Mouse (Mus musculus) midbrain, embryonic 10.5 days (tissue): ENCODE results near the gene A730071L15Rik. TPM values are rescaled to one million over a fixed set of nuclear protein-coding genes. Genes with fewer than 3 reads are reported as not detected.

Source experiments
- DNase-seq: peaks from one replicate; pipeline ENCODE4 v3.0.0-alpha.2; 2017; ENCODE audit warnings: low spot score
- H3K27ac ChIP-seq: fragments of 300-500 bp; sonication (generic); replicated peaks from 2 replicates; pipeline ENCODE4 v1.5.1; 2016; ENCODE audit warnings: mild to moderate bottlenecking
- H3K27me3 ChIP-seq: fragments of 300-500 bp; sonication (generic); 2 replicates; pipeline ENCODE4 v1.6.1; 2016; ENCODE audit warnings: low read depth, mild to moderate bottlenecking; ENCODE audit not compliant: poor library complexity, severe bottlenecking
- H3K36me3 ChIP-seq: fragments of 300-500 bp; sonication (generic); 2 replicates; pipeline ENCODE4 v1.6.1; 2016; ENCODE audit warnings: mild to moderate bottlenecking, moderate library complexity
- H3K4me1 ChIP-seq: fragments of 300-500 bp; sonication (generic); 2 replicates; pipeline ENCODE4 v1.6.1; 2016
- H3K4me3 ChIP-seq: fragments of 300-500 bp; sonication (generic); 2 replicates; pipeline ENCODE4 v1.5.1; 2016; ENCODE audit warnings: mild to moderate bottlenecking, moderate library complexity
- H3K9me3 ChIP-seq: fragments of 300-500 bp; sonication (generic); replicated peaks from 2 replicates; pipeline ENCODE4 v1.6.1; 2016; ENCODE audit warnings: mild to moderate bottlenecking
- WGBS: fragments of 180-500 bp; shearing (Covaris S2); methylation state at CpG from one replicate; pipeline ENCODE4 v1.1.7; 2016; 5-methylcytosine and 5-hydroxymethylcytosine counted together
- polyA plus RNA-seq: library from polyadenylated mRNA; unstranded; fragments of >200 nt; fragmentation: Nextera tagmentation; extraction: Ambion mirVana; gene quantifications from 2 replicates; pipeline ENCODE4 v1.2.1, GENCODE M21; 2016

A730071L15Rik gene
- polyA plus RNA-seq, 1 experiment from 2014 or later: 0.37 TPM

DNA sequence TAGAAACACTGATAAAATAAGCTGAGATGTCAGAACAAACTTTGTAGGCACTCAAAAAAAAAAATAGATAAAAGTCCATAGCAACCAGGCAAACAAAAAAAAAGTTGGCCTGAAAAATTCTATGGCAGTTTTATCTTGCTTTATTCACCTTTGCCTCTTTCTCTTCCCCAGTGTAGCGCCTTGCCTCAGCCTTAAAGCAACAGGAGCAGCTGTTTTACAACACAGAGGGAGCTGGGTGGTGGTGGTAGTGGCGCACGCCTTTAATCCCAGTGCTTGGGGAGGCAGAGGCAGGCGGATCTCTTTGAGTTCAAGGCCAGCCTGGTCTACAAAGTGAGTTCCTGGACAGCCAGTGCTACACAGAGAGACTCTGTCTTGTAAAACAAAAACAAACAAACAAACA is 33.2 kb downstream of the A730071L15Rik start:
- H3K4me1 ChIP-seq: no peaks in the 10 kb centered on the region

DNA sequence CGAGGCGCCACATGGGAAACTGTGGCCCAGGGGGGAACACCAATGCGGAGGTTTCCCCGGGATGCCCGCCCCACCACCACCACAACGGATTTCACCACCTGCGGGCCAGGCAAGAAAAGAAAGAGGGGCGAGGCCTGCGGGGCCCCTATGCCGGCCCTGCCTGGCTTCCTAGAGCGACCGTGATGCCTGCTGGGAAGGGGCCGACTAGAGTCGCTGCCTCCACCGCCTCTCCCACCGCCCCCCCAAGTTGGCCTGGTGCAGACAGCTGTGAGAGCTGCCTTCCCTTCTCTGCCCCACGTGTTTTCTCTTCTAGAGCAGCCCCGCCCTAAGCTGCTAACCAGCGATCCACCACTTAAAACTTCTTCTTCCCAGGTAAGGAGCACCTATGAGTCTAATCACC is 44.9 kb downstream of the A730071L15Rik start:
- H3K9me3 ChIP-seq: no peaks in the 10 kb centered on the region
- H3K36me3 ChIP-seq: no peaks in the 10 kb centered on the region
- no peaks in the 10 kb centered on the region for H3K27me3 ChIP-seq
- no peaks in the 10 kb centered on the region for H3K4me1 ChIP-seq
- H3K4me3 ChIP-seq: no peak overlapping the region
- no peak for DNase-seq
- no peak overlapping the region for H3K27ac ChIP-seq
- WGBS: 46% methylated on average over 19 of the region's 19 CpGs

More for the DNA sequence above, 33.2 kb downstream of the A730071L15Rik start:
- Histone ChIP-seq H3K36me3 (no peaks in the 10 kb centered on the region), H3K9me3 (peaks cover 31% of the 10 kb centered on the region), H3K27ac (no peak overlapping the region), H3K4me3 (no peak overlapping the region), H3K27me3 (no peaks in the 10 kb centered on the region)
- 89% methylated on average over 4 of the region's 4 CpGs for WGBS
- no peak for DNase-seq

Other genes with a start within 250 kb of the A730071L15Rik start
- 2.5 and 2.9 TPM in 2 replicates for gene Gck, start 249.9 kb upstream of the A730071L15Rik start, polyA plus RNA-seq
- 54.5 and 60.4 TPM in 2 replicates for gene Ykt6, start 244.3 kb upstream of the A730071L15Rik start, polyA plus RNA-seq
- 0.81 and 2.1 TPM in 2 replicates for gene Camk2b, start 133.7 kb upstream of the A730071L15Rik start, polyA plus RNA-seq
- 52.0 and 53.7 TPM in 2 replicates for gene Nudcd3, start 386 bp downstream of the A730071L15Rik start, polyA plus RNA-seq
- gene Npc1l1, start 30.1 kb downstream of the A730071L15Rik start, polyA plus RNA-seq: not detected in 2 replicates
- gene Ddx56, start 67.7 kb downstream of the A730071L15Rik start, polyA plus RNA-seq: 117 and 126 TPM in 2 replicates
- 131 and 140 TPM in 2 replicates for gene Tmed4, start 74.8 kb downstream of the A730071L15Rik start, polyA plus RNA-seq
- 107 and 111 TPM in 2 replicates for gene Ogdh, start 91.6 kb downstream of the A730071L15Rik start, polyA plus RNA-seq
- gene Zmiz2, start 189.0 kb downstream of the A730071L15Rik start, polyA plus RNA-seq: 13.8 and 18.6 TPM in 2 replicates
- gene Ppia, start 215.4 kb downstream of the A730071L15Rik start, polyA plus RNA-seq: 5,494 and 6,336 TPM in 2 replicates
- 961 and 1,033 TPM in 2 replicates for gene H2afv, start 244.4 kb downstream of the A730071L15Rik start, polyA plus RNA-seq